Mouse (Mus musculus) 416B (cell line): ENCODE results near the gene Gm49405.

Source experiments
- DNase-seq: peaks from one replicate; pipeline ENCODE4 v3.0.0; 2011; ENCODE audit warnings: low read depth

Gm49405 gene

GRCm38 (mm10) chr19:4051741-4052515 is 51.5 kb downstream of the Gm49405 start:
- peak; percentile 64 for DNase-seq

GRCm38 (mm10) chr19:4052516-4053030 is 52.1 kb downstream of the Gm49405 start:
- peak; percentile 68 for DNase-seq

GRCm38 (mm10) chr19:4054613-4055012 is 54.2 kb downstream of the Gm49405 start:
- no peak for DNase-seq
